ENCODE assay signal across 26 mouse cellular contexts in the genomic region with DNA sequence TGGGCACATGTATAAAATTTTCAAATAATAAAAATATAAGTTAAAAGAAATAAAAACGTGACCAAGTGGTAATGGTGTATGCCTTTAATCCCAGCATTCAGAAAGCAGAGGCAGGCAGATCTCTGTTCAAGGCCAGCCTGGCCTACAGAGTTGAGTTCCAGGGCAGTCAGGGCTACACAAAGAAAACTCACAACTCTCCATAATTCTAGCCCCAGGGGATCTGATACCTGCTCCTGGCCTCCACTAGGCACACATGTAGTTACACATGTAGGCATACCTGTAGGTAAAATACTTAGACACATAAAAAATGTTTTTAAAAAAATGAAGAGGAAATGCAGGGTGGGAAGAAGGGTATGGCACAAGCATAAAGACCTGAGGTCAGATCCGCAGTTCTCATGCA. TPM values are rescaled to one million over a fixed set of nuclear protein-coding genes. Genes with fewer than 3 reads are reported as not detected.
"Had no signal": no experiment of that assay in that cellular context is flagged by ENCODE, and none has a peak within 500 bp of the region (broad histone marks: within the 10 kb centered on the region; RNA-seq: fewer than 3 reads in every experiment).

No protein-coding gene starts in this region.

- H3K4me3 ChIP-seq: gastrocnemius, adult 2 months; heart, embryonic 10.5 days; heart, embryonic 12.5 days; hindbrain, embryonic 13.5 days; hindbrain, embryonic 15.5 days; intestine, embryonic 15.5 days; layer of hippocampus, adult 2 months; left cerebral cortex, adult 2 months; limb, embryonic 13.5 days; limb, embryonic 15.5 days; liver, embryonic 12.5 days had no signal

- ATAC-seq: inflammation-experienced regulatory T-cells, adult 6 months; intestine, embryonic 15.5 days; intestine, postnatal 0 days; liver, embryonic 12.5 days had no signal

- H3K9ac ChIP-seq: heart, embryonic 12.5 days; hindbrain, embryonic 13.5 days; hindbrain, embryonic 15.5 days; intestine, embryonic 15.5 days; limb, embryonic 13.5 days; limb, embryonic 15.5 days; liver, embryonic 12.5 days; liver, embryonic 14.5 days had no signal

- H3K4me2 ChIP-seq: heart, embryonic 12.5 days; hindbrain, embryonic 13.5 days; hindbrain, embryonic 15.5 days; intestine, embryonic 15.5 days; limb, embryonic 13.5 days; limb, embryonic 15.5 days; liver, embryonic 12.5 days had no signal

- DNase-seq: gastrocnemius, adult 2 months; gastrocnemius, postnatal 10 days; gastrocnemius, postnatal 25 days; heart, adult 18-20 months; heart, postnatal 10 days; kidney, adult 18-20 months; kidney, adult 8-10 months; kidney, postnatal 10 days; kidney, postnatal 25 days; kidney, postnatal 4 days; left cerebral cortex, postnatal 4 days had no signal

- H3K4me1 ChIP-seq: heart, embryonic 10.5 days; heart, embryonic 12.5 days; intestine, embryonic 15.5 days; limb, embryonic 15.5 days; liver, embryonic 12.5 days had no signal

- H3K36me3 ChIP-seq: heart, embryonic 10.5 days; heart, embryonic 12.5 days; hindbrain, embryonic 13.5 days; hindbrain, embryonic 15.5 days; intestine, embryonic 15.5 days; limb, embryonic 15.5 days; liver, embryonic 12.5 days had no signal

- H3K9me3 ChIP-seq: heart, embryonic 10.5 days; heart, embryonic 12.5 days; hindbrain, embryonic 13.5 days; hindbrain, embryonic 15.5 days; intestine, embryonic 15.5 days; limb, embryonic 13.5 days; limb, embryonic 15.5 days; liver, embryonic 12.5 days had no signal

- H3K27me3 ChIP-seq: heart, embryonic 12.5 days; hindbrain, embryonic 13.5 days; hindbrain, embryonic 15.5 days; intestine, embryonic 15.5 days; limb, embryonic 13.5 days; limb, embryonic 15.5 days; liver, embryonic 12.5 days had no signal

- H3K27ac ChIP-seq: gastrocnemius, adult 2 months; heart, embryonic 10.5 days; hindbrain, embryonic 13.5 days; hindbrain, embryonic 15.5 days; intestine, embryonic 15.5 days; layer of hippocampus, adult 2 months; left cerebral cortex, adult 2 months; limb, embryonic 13.5 days; limb, embryonic 15.5 days; liver, embryonic 12.5 days; liver, embryonic 14.5 days had no signal

RNA-seq across cellular contexts. Expression of a gene that starts 20.4 kb away (rescaled TPM):
- total RNA-seq: gastrocnemius, adult 2 months; gastrocnemius, postnatal 25 days; hematopoietic stem cell, adult 5-6 weeks; liver, adult 2 months had no signal
- polyA plus RNA-seq: liver, adult 2 months had no signal
